Mouse (Mus musculus) G1E (cell line): ENCODE data around the gene Serpinb9c. TPM values are rescaled to one million over a fixed set of nuclear protein-coding genes. Genes with fewer than 3 reads are reported as not detected.
"Not testable (repeated sequence)": the region's sequence is repeated elsewhere in the genome, so short reads cannot be mapped to it uniquely, and the experiment has no call there.

Source experiments
- ATAC-seq: 2 replicates; pipeline ENCODE4 v1.8.0; 2016; ENCODE audit warnings: mild to moderate bottlenecking; ENCODE audit not compliant: insufficient number of reproducible peaks, poor library complexity, low FRiP score, severe bottlenecking; ENCODE audit errors: extremely low read depth
- DNase-seq: peaks from one replicate; pipeline ENCODE4 v3.0.0; 2012; ENCODE audit warnings: low spot score
- H3K27me3 ChIP-seq: 2 replicates; pipeline ENCODE4 v1.6.1; 2012; ENCODE audit warnings: mild to moderate bottlenecking, low read length, inconsistent platforms; ENCODE audit not compliant: insufficient read depth
- H3K36me3 ChIP-seq: replicated peaks from 2 replicates; pipeline ENCODE3; 2012; ENCODE audit warnings: mild to moderate bottlenecking, inconsistent platforms
- H3K4me1 ChIP-seq: 2 replicates; pipeline ENCODE4 v1.6.1; 2012; ENCODE audit warnings: low read depth, low read length, inconsistent platforms, mixed read lengths; ENCODE audit not compliant: insufficient read depth
- H3K4me3 ChIP-seq: 2 replicates; pipeline ENCODE4 v1.5.1; 2012; ENCODE audit warnings: low read depth, mild to moderate bottlenecking, inconsistent platforms, low read length, moderate library complexity, mixed read lengths
- H3K9me3 ChIP-seq: replicated peaks from 2 replicates; pipeline ENCODE4 v1.6.1; 2012; ENCODE audit warnings: inconsistent platforms
- CTCF ChIP-seq: IDR thresholded peaks from 2 replicates; pipeline ENCODE4 v1.5.1; 2012; ENCODE audit warnings: low read depth, low read length, inconsistent platforms, mixed read lengths
- GATA1 ChIP-seq: IDR thresholded peaks from 2 replicates; pipeline ENCODE4 v1.6.1; 2012; ENCODE audit warnings: borderline replicate concordance, low read length, inconsistent platforms, mixed read lengths
- GATA2 ChIP-seq: IDR thresholded peaks from 2 replicates; pipeline ENCODE4 v1.6.1; 2012; ENCODE audit warnings: low read depth, low read length, inconsistent platforms, borderline replicate concordance
- POLR2AphosphoS5 ChIP-seq: IDR thresholded peaks from 2 replicates; pipeline ENCODE4 v1.6.1; 2012; ENCODE audit warnings: low read depth, low read length, inconsistent platforms; ENCODE audit not compliant: insufficient replicate concordance
- TAL1 ChIP-seq: conservative IDR thresholded peaks from 2 replicates; pipeline ENCODE4 v1.6.1; 2012; ENCODE audit warnings: low read depth, low read length, inconsistent platforms, mixed read lengths
- polyA plus RNA-seq: library from polyadenylated mRNA; stranded (reverse); fragments of >175 nt; gene quantifications from 2 replicates; pipeline ENCODE4 v1.2.3, GENCODE M21; 2012
- total RNA-seq, 2 experiments: library from RNA; stranded (forward) in 1 of 2; stranded (reverse) in 1 of 2; fragments of 200-1000 nt in 1 of 2; fragments of >200 nt in 1 of 2; fragmentation: Nextera tagmentation in 1 of 2; gene quantifications; 2 replicates each; pipeline ENCODE4 v1.2.3; 2014 to 2017

The Serpinb9c gene
- 5.9 and 10.2 TPM in 2 replicates for total RNA-seq (2014; fragmentation: Nextera tagmentation)
- total RNA-seq (2017), result 4.5 and 5.6 TPM in 2 replicates
- 0.12 and 0.26 TPM in 2 replicates for polyA plus RNA-seq

DNA sequence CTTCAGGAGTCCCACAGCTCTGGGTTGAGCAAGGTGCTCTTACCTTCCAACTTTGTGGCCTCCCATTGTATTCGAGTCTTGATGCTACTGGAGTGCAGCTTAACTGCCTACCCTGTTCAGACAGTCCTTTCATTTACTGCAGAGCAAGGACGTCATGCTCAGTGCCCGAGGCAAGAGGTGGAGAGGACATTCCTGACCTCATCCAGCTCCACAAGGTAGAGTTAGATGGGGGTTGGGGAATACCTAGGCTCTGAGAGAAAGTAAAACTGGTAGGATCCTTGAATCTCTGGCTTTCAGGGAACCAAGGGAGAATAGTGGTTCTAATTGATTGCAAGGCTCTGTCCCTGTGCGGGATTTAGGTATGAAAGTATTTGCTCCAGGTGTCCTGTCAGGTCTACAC, at the start of gene Serpinb9c:
Gene Serpinb9c (minus strand): TSS at position 101 of the 400 bp plus-strand sequence.
- Histone ChIP-seq H3K27me3 (peaks cover 3% of the 10 kb centered on the region; the same call in 1 of the 2 replicates), H3K4me1 (peaks cover 3% of the 10 kb centered on the region), H3K9me3 (no peaks in the 10 kb centered on the region), H3K4me3 (no peak within 1 kb of the TSS), H3K36me3 (no peaks in the 10 kb centered on the region)
- ATAC-seq (no peak), DNase-seq (no peak)
- TF ChIP-seq GATA1 (no peak), CTCF (no peak), GATA2 (no peak), TAL1 (no peak), POLR2AphosphoS5 (no peak)

- H3K9me3 ChIP-seq, result no peaks in the 10 kb centered on the region
- TF ChIP-seq POLR2AphosphoS5, result no peak
- no peak for TF ChIP-seq TAL1
- no peak for TF ChIP-seq CTCF
- TF ChIP-seq GATA1, result no peak
- TF ChIP-seq GATA2, result no peak
- no peaks in the 10 kb centered on the region for H3K36me3 ChIP-seq
- H3K27me3 ChIP-seq, result no peaks in the 10 kb centered on the region
- ATAC-seq (no peak), DNase-seq (no peak)
- H3K4me1 ChIP-seq, result no peaks in the 10 kb centered on the region
- H3K4me3 ChIP-seq, result no peak overlapping the region
Observed at GRCm38 (mm10) chr13:33199740-33200139, 40.2 kb upstream of the Serpinb9c start.

GRCm38 (mm10) chr13:33192659-33193058, 33.1 kb upstream of the Serpinb9c start, which contains the start of gene Serpinb9d:
Serpinb9d (plus strand) TSS chr13:33192959.
- TF ChIP-seq TAL1 (no peak), POLR2AphosphoS5 (no peak), GATA2 (no peak), GATA1 (no peak), CTCF (no peak)
- Histone ChIP-seq H3K9me3 (no peaks in the 10 kb centered on the region), H3K36me3 (no peaks in the 10 kb centered on the region), H3K4me3 (no peak within 1 kb of the TSS), H3K27me3 (no peaks in the 10 kb centered on the region), H3K4me1 (no peaks in the 10 kb centered on the region)
- no peak for ATAC-seq
- DNase-seq, result no peak

DNA sequence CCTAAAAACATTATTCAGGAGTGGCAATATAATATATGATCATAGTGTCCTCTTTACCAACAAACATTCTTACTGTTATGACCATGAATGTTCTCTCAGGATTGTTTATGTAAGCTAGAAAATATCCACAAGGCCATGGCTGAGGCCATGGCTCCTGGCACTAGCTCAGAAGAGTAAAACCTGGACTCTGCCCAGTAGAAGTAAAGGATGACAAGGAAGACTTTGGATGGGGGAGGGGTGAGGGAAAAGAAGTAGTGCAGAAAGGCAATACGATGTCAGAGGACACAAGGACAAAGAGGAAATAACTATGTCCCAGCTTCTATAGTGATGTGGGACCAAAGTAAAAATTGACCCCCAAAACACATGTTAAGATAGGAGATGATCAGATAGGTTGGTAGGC, 30.9 kb upstream of the Serpinb9c start:
- DNase-seq, H3K36me3 ChIP-seq, H3K27me3 ChIP-seq, H3K9me3 ChIP-seq, H3K4me3 ChIP-seq, H3K4me1 ChIP-seq, ATAC-seq: not testable (repeated sequence)

DNA sequence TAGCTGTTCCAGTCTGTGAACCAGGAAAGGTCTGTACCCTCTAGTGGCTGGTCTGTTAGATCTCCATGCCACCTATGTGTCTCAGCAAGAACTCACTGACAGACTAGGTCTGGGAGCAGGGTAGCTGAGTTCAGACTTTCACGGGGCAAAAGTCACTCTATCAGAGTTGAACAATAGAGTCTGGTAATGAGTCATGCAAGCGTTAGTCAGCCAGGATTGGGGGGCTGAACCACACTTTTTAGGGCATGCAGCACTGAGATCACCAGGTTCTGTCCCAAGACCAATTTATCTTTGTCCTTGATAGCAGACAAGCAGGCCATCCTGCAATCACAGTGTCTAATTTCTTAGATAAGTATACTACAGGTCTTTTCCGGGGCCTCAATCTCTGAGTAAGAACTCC, 18.1 kb downstream of the Serpinb9c start:
- no peak for DNase-seq
- no peak overlapping the region for H3K4me3 ChIP-seq
- no peaks in the 10 kb centered on the region for H3K36me3 ChIP-seq
- H3K4me1 ChIP-seq, result no peaks in the 10 kb centered on the region
- no peaks in the 10 kb centered on the region for H3K9me3 ChIP-seq
- peaks cover 9% of the 10 kb centered on the region for H3K27me3 ChIP-seq
- ATAC-seq, result no peak
- TF ChIP-seq GATA1, result no peak

- TF ChIP-seq GATA2 (no peak), CTCF (no peak), POLR2AphosphoS5 (no peak), TAL1 (no peak), GATA1 (no peak)
- DNase-seq, result no peak
- no peaks in the 10 kb centered on the region for H3K9me3 ChIP-seq
- ATAC-seq, result no peak
- no peak overlapping the region for H3K4me3 ChIP-seq
- no peaks in the 10 kb centered on the region for H3K4me1 ChIP-seq
- peaks cover 12% of the 10 kb centered on the region; the same call in 1 of the 2 replicates for H3K27me3 ChIP-seq
- no peaks in the 10 kb centered on the region for H3K36me3 ChIP-seq
Observed at GRCm38 (mm10) chr13:33137717-33138116, 21.8 kb downstream of the Serpinb9c start.

- Histone ChIP-seq H3K4me3 (no peak overlapping the region), H3K9me3 (no peaks in the 10 kb centered on the region), H3K36me3 (no peaks in the 10 kb centered on the region), H3K27me3 (peaks cover 9% of the 10 kb centered on the region), H3K4me1 (no peaks in the 10 kb centered on the region)
- no peak for ATAC-seq
- TF ChIP-seq TAL1 (no peak), GATA1 (no peak), GATA2 (no peak), CTCF (no peak), POLR2AphosphoS5 (no peak)
- no peak for DNase-seq
Observed at GRCm38 (mm10) chr13:33113054-33113453, 46.5 kb downstream of the Serpinb9c start.
